Mouse (Mus musculus) spleen, postnatal 36 days (tissue): ENCODE data around the gene Aff4.
"Not testable (repeated sequence)": the region's sequence is repeated elsewhere in the genome, so short reads cannot be mapped to it uniquely, and the experiment has no call there.

Experiments used
- DNase-seq, 2 experiments: peaks; one replicate each; pipeline ENCODE4 v3.0.0; 2022; ENCODE audit warnings: low spot score in 2 of 2, mixed read lengths in 1 of 2

The Aff4 gene

DNA sequence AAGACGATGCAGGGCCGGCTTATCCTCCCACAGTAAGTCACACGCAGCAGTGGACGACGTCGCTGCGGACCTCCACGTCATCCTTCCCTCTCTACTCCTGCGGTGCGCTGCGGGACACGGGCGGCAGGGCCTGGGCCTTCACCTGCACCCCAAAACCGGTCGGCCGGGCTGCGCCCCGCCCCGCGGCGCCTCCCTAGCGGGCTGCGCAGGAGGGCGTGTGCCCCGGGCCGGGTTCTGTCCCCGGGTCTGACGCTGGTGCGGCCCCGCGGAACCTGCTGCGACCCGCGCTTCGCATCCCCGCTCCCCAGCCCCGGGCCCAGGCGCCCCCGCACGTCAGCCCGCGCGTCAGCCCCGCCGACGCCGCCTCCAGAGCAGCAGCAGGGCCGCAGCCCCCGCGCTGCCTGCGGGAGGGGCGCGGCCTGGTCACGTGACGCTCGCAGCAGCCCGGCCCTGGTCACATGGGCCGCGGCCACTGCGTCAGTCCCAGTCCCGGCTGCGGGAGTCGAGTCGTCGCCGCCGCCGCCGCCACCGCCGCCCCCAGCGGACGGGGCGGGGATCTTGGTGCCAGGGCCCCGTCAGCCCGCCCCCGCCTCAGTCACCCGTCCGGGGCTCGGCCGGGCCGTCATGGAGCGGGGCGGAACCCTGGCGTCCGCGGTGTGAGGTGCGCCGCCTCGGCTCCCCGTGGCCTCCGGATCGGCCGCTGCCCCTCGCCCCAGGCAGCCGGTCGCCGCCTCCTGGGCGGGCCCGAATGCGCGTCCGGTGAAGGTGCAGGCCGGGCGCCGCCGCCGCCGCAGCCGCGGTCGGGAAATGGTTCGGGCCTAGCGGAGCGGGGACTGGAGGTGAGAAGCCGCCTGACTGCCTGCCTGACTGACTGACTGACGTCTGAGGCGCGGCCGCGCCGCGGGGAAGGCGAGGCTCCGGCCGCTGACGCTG lies at the start of gene Aff4:
Aff4 (plus strand) TSS at position 543 of the 933 bp plus-strand sequence.
- DNase-seq = peak; percentile 88 to 90

DNA sequence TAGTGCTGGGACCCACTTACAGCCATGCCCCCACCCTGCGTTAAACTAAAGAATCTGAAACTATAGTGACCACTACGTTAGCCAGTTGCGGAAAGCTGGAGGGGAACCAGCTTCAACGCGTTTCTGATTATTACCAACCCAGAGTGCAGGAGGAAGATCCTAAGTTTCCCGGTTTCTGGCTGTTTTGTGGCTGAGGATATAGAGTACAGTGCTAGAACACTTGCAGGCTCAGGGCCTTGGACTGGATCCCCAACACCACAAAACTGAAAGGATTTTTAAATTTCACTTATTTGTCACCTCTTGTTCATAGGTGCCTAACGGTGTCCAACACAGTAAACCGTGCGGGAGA lies 49.5 kb upstream of the Aff4 start:
- DNase-seq = no peak

DNA sequence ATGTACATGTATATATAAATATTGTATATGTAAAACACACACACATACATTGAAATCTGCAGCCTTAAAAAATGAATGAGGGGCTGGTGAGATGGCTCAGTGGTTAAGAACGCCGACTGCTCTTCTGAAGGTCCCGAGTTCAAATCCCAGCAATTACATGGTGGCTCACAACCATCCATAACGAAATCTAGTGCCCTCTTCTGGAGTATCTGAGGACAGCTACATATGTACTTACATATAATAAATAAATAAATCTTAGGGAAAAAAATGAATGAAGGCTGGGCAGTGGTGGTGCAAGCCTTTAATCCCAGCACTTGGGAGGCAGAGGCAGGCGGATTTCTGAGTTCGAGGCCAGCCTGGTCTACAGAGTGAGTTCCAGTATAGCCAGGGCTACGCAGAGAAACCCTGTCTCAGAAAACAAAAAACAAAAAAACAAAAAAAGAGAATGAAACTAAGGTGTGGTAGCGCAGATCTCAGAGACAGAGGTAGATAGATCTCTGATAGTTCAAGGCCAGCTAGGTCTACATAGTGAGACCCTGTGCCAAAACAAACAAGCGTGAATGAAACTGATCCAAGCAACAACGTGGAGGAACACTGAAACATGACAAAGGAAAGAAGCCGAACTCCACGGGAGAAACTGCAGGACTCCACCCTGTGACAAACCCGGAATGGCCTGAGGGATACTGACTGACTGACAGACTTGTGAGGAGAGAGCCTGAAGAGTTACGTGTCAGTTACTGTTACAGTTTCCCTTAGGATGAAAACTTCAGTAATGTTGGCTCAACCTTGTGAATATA lies 46.4 kb upstream of the Aff4 start:
- DNase-seq = no peak

DNA sequence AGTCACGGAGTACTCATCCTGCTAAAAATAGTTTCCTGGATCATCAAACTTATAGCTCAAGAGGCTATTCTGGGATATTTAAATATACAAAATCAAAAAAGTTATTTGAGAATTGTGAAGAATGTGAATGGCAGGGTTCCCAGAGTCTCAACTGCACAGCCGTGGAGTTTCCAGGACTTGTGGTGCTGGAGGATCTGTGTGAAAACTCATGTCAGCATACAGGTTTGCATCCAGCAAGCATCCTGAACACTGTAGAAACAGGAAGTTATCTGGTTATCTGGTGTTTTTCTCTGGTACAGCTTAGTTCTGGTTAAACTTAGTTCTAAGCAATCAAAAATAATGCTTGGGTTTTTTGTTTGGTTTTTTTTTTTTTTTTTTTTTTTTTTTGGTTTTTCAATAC lies 43.7 kb upstream of the Aff4 start:
- DNase-seq = no peak

DNA sequence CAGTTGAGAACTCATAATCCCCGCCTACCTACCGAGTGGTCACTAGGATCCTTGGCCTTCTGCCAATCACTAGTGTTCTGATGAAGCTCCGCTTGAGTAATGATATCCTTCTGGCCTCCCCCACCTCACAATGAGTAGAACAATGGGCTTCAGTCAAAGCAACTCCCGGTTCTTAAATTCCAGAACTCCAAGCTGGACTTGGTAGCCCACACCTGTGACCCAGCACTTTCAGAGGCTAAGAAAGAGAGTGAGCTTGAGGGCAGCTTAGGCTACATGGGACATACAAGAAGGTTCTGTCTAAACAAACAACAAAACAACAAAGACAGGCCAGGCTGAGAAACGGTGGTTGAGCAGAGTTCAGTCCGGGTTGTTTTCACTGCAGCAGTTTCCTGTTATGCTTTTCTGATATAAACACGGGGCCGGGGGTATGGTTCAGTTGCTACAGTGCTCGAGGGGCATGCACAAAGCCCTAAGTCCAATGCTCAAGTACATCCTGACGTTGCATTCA lies 43.0 kb upstream of the Aff4 start:
- DNase-seq = peak in 1 of 2 experiments; percentile 24

DNA sequence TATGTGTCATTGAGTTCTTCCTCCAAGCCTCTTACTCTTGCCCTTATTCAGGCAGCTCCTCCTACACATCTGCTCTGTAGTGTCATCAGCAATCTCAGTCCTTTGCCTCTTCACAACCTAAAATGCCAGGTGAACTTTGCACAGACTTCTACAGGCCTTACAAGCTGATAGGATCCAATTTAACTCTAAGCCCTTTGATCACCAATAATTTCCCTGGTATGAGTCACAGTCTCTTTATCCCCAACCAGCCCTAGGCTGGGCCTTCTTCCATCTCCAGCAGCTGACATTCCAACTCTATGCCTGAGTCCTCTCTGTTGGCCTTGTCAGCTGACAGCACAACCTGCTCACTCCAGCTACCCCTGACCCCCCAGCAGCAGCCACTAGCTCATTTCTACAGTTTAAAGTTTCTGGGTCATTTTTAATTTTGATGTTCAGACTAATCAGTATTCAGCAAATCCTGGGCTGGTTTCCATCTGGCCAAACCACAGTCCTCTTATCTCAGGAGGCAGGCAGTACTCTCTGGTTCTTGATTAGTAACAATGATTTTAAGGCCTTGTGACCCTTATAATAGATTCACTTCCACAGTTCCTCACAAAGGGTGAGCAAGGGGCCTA lies 42.3 kb upstream of the Aff4 start:
- no peak for DNase-seq

DNA sequence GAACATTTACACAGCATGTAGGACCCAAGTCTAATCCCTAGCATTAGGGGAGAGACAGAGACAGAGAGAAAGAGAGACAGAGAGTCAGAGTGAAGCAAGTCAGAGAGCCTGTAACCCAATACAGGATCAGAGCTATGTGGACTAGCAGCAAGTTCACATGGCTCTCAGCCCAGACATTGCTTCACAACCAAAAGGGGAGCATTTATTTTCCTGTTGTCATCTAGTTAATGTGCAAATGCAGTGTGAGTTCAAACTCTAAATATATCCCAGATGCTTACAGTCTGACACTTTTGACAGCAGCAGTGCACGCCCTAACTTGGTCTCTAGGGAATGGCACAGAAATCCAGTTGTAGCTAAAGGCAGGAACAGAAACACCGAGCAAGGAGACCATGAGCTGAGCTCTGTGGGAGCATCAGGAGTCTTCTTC lies 41.7 kb upstream of the Aff4 start:
- DNase-seq = peak; percentile 15 to 36

DNA sequence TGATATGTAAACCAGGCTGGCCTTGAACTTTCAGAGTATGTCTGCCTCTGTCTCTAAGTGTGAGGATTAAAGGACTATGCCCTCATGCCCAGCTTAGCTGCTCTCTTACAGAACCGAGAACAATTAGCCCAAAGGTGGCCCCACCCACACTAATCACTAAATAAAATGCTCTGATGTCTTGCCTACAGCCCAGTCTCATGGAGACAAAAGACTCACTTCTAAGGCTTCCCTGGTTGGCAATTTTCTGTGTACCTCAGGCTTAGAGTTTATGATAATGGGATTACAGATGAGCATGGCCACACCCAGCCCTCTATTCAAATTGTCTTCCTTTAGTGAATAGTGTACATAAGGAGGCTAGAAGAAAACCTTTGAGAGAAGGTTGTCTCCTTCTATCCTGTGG lies 39.2 kb upstream of the Aff4 start:
- no peak for DNase-seq

DNA sequence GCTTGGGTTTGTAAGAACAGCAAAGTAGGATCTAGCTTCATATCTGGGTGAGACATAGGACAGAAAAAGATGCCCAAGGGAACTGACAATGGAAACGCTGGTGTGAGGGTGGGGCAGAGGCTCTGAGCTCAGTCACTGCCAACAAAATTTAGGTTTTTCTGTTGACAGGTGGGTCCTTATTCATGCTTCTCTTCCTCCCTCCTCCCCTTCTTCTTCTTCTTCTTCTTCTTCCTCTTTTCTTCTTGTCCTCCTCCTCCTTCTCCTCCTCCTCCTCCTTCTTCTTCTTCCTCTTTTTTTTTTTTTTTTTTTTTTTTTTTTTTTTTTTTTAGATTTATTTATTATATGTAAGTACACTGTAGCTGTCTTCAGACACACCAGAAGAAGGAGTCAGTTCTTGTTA lies 37.8 kb upstream of the Aff4 start:
- not testable (repeated sequence) for DNase-seq

DNA sequence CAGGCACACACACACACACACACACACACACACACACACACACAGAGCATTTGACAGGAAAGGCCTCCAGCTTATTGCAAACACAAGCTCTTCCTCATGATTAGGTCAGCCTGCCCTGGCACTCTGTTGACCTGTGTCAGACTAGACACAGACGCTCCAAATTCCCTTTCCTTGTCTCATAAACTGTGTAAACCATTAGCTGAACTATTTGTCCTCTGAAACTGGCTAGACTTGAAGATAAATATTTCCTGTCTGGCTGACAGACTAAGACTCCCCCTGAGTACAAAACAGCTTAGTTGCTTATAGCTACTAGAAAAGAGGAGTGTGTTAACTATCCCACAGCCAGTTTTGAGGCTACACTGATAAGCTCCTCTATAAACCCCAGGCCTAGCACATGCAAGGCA lies 35.9 kb upstream of the Aff4 start:
- no peak for DNase-seq

DNA sequence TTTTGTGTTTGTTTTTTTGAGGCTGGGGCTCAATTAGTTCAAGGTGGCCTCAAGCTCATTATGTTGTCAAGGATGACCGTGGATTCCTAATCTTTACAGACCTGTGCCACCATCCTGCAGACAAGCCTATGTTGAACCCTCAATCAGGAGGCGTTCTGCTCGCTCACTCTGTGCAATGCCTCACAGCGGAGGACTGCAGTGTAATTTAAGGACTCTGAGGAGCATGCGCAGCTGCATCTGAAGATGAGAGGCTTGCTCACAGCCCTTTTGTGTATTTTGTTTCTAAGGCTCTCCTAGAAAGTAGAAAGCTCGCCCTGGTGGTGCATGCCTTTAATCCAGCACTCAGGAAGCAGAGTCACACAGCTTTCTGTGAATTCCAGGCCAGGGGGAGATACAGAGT lies 33.6 kb upstream of the Aff4 start:
- DNase-seq = no peak

DNA sequence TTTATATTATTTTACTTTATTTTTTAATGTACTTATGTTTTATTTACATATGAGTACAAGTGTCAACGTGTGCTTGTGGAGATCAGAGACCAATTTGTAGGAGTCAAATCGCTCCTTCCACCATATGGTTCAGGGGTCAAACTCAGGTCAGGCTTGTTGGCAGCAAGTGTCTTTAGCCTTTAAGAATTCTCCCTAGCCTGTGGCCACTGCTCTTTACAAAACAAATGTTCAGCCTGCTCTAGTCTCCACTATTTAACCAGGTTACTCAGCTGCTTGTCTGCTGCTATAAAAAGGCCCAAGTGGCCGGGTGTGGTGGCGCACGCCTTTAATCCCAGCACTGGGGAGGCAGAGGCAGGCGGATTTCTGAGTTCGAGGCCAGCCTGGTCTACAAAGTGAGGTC lies 32.6 kb upstream of the Aff4 start:
- no peak for DNase-seq

DNA sequence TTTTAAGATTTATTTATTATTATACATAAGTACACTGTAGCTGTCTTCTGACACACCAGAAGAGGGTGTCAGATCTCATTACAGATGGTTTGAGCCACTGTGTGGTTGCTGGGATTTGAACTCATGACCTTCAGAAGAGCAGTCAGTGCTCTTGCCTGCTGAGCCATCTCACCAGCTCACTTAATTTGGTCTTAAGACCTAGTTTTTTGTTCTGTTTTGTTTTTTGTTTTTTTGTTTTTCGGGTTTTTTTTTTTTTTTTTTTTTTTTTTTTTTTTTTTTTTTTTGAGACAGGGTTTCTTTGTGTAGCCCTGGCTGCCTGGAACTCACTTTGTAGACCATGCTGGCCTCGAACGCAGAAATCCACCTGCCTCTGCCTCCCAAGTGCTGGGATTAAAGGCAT lies 32.1 kb upstream of the Aff4 start:
- not testable (repeated sequence) for DNase-seq

DNA sequence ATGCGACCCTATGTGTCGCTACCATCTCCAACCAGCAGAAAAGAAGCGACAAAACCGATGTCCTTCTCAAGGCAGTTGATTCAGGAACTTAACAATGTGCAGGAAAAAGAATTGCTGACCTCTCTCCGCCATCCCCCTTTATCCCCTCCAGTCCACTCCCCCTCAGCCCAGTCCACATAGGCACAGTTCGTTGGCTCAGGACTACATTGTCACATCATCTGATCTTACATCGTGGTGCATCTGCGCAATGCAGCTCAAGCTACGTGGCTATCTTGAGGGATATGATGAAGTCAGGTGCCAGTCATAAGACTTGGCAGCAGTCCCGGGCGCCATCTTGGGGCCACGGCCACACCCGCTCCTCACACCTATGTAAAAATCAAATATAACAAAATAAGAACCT lies 30.8 kb upstream of the Aff4 start:
- DNase-seq = not testable (repeated sequence)

DNA sequence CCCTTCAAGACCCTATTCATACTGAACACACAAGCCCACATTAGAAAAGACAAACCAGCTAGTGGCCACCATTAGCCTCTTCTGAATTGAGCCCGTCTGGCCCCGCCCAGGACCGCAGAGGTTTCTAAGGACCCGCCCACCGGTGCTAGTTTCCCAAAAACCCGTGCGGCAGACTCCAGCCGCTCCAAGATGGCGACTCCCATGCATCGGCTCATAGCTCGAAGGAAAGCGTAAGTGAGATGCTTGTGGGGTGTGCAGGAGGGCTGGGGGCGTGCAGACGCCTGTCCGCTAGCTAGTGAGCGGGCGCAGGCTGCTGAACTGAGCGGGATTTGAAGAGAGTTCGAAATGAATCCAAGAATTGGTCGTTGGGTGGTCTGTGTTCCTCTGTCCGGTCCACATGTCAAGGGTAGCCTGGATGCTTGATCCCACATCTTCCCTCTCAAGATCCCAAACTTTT lies 26.1 kb upstream of the Aff4 start, which contains the start of gene Zcchc10:
Zcchc10 (plus strand) TSS at position 168 of the 457 bp plus-strand sequence.
- DNase-seq = peak; percentile 86 to 89

DNA sequence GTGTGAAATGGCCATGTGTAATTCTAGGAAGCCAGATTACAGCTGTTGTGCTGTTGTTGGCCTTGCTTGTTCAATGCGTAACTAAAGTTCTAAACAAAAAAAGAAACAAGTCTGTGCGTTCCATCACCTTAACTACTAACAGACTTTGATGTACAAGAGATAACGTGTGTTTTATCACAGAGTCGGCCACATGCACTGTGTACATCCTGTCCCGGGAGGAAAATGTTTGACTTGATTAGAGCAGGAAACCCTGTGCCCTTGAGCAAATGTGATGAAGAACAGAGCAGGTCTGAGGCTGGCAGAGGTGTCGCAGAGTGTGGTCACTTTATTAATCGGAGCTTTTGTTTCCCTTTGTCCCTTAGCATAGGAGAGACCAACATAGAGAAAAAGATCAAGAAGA lies 20.3 kb upstream of the Aff4 start:
- no peak for DNase-seq

DNA sequence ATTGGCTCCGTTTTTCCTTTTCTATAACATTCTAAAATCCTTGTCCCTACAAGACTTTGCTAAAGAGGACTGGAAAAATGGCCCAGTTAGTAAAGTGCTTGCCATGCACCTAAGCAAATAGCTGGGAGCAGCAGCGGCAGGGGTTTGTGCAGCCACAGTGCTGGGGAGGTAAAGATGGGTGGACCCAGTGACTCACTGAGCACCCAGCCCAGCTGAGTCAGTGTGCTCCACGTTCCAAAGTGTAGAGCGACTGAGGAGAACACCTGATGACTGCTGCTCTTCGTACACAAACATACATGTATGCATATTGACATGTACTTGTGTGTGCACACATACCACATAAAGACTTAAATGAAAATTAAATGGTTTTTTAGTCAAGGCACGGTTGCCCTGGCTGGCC lies 19.5 kb upstream of the Aff4 start:
- no peak for DNase-seq

DNA sequence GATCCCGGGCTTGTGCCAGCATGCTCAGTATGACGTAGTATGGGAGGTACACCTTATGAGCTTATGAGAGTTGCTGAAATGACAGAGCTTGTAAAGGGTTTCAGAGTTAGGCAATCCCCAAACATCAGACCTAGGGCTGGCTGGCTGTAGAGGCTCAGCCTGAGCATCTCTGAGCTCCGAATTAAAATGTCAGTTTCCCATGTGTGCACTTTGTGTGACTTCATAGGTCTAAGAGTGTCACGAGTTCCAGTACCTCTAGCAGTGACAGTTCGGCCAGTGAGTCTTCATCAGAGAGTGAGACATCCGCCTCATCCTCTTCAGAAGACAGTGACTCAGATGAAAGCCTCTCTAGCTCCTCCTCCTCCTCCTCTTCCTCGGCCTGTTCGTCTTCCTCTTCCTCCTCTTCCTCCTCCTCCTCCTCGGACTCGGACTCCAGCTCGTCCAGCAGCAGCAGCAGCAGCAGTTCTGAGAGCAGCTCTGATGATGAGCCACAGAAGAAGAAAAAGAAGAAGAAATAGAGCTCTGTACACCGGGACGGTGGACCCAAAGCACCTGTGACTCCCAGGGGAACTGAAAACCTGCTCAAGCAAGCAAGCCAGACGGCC lies 18.5 kb upstream of the Aff4 start:
- peak in 1 of 2 experiments; percentile 26 for DNase-seq

DNA sequence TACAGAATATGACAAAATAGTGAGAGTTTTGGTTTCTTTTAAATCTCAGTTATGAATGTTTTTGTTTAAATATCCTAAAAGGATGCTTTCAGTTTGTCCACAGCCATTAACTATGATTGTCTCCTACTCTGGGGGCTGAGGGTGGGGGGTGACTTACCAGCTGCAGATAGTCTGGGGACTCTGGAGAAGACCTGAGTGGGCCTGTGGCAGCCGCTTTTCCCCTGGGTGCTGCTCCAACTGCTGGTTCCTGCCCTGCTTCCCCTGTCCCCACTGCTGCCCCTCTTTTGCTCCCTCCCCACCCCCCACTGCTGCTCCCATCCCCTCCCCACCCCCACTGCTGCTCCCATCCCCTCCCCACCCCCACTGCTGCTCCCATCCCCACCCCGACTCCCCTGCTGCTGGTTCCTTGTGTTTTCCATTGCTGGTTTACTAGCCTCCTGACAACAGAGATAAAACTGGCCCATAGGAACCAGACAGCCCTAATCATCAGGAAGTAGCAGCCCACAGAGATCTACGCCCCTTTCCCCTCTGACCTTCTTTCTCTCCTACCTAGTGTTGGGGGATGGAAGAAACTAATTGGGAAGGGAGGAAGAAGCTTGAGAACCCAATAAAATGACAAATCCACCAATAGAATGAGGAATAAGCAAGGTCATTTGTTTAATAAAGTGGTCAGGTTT lies 15.0 kb upstream of the Aff4 start:
- DNase-seq = no peak

DNA sequence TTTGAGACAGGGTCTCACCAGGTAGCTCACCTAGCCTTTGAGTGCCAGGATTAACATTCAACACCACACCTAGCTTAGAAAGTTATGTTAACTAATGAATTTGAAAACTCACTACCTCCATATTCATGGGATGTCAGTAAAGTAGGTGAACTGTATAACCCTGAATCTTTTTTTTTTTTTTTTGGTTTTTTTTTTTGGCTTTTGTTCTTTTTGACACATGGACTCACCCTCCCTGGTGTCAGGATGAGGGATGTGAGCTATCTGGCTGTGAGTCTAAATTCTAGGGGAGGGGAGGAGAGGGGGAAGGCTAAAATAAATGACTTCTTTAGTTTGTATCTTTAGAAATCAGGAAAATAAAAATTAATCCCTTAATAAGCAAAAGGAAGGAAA lies 14.5 kb upstream of the Aff4 start:
- DNase-seq = no peak

DNA sequence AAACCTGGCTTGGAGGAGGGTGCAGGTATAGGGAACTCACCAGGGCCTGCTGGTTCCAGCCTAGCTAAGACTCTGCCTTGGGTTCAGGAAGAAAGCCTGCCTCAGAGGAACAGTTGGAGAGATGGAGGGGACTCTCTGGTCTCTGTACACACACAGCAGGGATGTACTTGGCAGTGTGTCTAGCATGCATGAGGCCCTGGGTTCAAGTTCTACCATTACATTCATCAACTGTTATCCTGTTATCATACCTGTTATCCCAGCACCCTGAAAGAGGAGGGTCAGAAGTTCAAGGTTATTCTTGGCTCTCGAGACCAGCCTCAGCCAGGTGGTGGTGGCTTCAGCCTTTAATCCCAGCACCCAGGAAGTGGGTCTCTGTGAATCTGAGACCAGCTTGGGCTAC lies 13.7 kb upstream of the Aff4 start:
- no peak for DNase-seq
